Mouse (Mus musculus) 3T3-L1 (cell line): Measurements from ENCODE around the gene Mgat1.
"Not testable (repeated sequence)": the region's sequence is repeated elsewhere in the genome, so short reads cannot be mapped to it uniquely, and the experiment has no call there.

ENCODE experiments used
- DNase-seq: peaks from one replicate; pipeline ENCODE4 v3.0.0-alpha.2; 2015; ENCODE audit warnings: low read depth, low spot score

The Mgat1 gene

DNA sequence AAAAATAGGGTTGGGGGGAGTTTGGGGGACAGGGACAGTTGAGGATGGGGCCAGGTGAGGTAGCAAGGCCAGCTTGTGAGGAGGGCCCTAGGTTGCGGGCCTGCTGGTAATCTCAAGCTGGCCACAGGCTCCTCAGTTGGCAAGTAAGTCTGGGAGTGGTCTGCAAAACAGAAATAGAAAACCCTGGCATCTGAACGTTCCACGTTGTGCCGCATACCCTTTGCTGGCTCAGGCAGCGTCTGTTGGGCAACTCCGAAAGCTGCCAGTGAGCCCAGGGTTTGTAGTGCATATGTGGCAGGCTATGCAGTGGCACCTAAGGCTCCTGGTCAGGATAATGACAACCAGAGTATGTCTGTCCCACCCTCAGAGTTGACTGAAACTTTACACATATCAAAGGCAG lies 19.2 kb downstream of the Mgat1 start:
- no peak for DNase-seq

GRCm38 (mm10) chr11:49264081-49264480 lies 20.1 kb downstream of the Mgat1 start:
- no peak for DNase-seq

DNA sequence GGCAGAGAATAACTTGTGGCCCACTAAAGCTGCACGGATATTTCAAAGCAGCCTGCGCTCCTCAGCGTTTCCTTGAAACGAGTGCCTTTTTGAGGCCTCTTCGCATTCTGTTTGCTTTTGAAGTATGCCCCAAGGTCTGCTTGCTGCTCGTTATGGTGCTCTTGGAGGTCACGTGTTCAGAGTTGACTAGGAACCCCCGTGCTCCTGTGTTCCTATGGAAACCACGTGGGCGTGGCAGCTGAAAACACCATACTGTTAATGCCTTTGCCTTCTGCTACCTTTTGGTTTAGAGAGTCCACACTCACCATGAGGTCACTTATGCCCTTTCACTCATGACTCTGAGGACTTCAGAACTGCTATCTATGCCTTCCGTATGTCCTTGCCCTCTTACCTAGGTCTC lies 20.6 kb downstream of the Mgat1 start:
- DNase-seq: no peak

DNA sequence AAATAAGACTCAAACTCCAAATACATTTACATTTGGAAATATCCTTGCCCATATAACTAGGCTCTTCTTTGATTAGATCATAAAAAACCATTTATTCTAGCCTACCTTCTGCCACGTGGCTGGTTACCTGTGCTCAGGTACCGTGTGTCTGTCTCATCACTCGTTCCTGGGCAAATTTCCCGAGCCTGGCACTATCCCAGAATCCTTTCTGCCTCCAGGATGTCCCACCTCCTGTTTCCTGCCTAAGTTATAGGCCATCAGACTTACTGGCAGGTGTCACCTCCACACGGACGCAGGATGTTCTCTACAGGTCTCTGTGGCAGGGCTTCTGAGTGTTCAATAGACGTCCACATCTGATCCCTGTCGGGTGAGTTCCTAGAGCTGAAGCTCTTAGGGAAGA lies 21.1 kb downstream of the Mgat1 start:
- no peak for DNase-seq

DNA sequence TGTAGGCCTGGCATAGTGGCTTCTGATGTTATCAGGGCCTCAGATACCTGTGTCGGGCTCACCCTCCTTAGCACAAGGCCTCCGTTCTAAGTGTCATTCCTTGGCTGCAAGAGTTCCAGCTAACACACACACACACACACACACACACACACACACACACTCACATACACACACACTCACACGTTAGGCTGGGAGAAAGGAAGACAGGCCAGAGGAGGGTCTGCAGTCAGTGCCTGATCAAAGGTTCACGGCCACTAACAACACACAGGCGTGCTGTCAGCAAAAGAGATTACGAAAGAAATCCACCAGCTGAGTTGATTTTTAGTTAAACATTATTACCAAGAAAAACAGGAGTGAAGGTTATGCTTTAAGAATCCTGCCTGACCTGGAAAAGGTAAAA lies 22.7 kb downstream of the Mgat1 start:
- DNase-seq: no peak

DNA sequence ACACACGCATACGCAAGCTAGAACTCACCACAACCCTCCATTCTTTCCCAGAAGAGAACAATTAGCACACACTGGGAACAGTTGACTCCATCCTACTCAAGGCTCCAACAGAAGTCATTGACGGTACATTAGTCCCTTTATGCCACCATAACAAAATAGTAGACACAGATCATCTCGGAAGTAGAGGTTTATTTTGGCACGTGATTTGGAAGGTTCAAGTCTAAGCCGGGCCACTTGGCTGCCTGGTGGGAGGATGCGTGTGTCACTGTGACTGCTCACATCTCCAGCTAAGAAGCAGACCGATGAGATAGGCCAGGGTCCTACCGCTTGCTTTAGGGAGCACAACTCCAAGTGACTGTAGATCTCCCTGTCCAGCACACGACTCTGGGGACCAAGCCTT lies 23.3 kb downstream of the Mgat1 start:
- DNase-seq: no peak

DNA sequence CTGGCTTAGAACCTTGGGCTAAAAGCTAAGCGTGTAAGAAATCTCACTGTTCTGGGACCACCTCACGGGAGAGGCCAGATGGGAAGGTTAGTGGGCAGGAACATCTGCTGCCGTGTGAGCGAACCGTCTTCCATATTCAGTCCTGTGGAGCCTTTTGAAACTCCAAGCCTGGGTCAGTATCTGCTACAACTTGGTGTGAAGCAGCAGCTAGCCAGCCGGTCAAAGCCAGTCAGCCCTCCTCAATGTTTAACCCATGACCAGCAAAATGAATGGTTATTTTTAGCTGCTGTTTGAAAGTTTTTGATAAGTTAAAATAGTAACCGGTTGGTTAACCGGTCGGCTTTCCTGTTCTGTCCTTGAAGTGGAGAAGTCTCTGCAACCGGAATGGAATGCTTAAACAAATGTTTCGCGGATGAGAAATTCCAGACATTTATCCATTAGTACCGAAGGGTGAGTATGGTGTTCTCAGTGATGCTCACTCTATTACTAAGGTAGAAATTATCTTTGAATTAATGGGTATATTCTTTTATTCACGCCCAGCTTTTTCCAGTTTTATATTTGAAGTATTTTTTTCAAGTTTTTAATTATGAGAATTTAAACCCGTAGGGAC lies 24.1 kb downstream of the Mgat1 start:
- DNase-seq: no peak

DNA sequence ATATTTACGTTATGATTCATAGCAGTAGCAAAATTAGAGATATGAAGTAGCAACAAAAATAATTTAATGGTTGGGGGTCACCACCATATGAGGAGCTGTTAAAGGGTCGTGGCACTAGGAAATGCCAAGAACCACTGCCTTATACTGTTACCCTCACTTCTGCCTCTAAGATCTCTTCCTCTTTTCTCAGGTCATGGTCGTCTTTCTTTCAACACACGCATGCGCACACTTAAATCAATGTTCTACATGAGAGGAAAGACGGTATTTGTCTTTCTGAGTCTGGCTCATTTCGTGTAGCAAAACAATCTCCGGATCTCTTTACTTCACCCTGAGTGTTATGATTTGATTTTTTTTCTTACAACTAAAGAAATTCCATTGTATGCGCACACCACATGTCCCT lies 25.8 kb downstream of the Mgat1 start:
- no peak for DNase-seq

- DNase-seq: no peak
Observed at GRCm38 (mm10) chr11:49270368-49270767, 26.4 kb downstream of the Mgat1 start.

- peak; percentile 82 for DNase-seq
Observed at GRCm38 (mm10) chr11:49271334-49271733, 27.3 kb downstream of the Mgat1 start.

DNA sequence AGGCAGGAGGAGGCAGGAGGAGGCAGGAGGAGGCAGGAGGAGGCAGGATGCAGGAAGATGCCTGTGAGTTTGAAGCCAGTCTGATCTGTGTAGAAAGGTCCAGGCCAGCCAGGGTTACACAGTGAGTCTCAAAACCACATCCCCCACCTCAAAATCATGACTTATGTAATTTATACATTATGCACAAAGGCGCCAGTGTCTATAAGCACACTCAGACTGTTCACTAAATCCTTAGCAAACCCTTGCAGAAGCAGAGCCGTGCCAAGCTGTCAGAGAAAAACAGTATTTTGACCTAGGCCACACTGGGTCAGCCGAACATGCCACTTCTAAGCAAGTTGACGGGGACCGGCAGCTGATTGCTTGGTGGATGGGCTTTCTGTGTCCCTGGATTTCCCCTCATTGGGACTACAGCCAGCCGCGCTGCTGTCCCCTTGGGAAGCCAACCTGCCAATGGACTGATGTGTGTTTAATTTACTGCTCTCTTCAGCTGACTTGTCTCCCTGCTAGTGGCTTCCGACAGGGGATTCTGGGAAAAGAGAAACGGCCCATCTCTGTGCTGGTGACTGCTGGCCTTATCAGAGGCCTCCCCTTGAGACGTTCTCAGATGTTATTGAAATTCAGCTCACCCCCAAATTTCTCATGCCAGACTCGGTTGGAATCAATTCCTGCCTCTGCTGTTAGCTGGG lies 30.0 kb downstream of the Mgat1 start:
- DNase-seq: no peak

DNA sequence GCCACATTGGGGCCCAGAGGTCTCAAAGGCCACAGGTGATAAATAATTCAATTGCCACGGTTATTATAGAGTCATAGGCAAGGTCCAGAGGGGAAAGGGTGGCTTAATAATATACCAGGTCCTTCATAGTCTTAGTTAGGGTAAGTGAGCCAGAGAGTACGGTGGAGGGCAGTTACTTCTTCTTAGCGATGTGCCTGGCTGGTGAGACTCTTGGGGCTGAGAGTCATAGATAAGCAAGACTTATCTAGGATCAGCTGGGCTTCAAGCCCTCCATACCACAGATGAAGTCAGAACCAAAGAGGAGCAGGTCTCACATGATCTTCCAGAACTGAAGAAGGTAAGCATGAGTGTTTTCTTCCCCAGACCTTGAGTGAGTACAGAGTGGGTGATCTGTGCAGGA lies 34.2 kb downstream of the Mgat1 start, which contains the start of gene Olfr1393:
Olfr1393 (plus strand) TSS at position 83 of the 400 bp plus-strand sequence.
- DNase-seq: no peak

DNA sequence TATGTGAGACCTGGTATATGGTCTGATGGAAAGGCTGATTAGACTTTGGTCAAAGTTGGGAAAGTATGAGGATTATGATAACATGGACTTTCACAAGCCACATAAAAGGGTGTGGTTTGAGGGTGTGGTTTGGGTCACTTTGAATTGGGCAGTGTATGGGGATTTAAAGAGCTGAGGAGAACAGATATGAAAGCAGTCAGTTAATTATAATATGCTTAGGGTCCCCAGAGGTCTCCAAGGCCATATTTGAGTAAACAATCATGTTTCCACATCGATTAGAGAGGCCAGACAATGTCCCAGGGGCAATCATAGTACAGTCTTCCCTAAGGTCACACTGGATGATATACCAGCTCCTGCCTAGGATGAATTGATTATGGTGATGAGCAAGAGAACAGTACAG lies 41.0 kb downstream of the Mgat1 start, which contains the start of gene Olfr1392:
Olfr1392 (plus strand) TSS at position 301 of the 400 bp plus-strand sequence.
- DNase-seq: not testable (repeated sequence)

- no peak for DNase-seq
Observed at GRCm38 (mm10) chr11:49287251-49287650, 43.3 kb downstream of the Mgat1 start.

DNA sequence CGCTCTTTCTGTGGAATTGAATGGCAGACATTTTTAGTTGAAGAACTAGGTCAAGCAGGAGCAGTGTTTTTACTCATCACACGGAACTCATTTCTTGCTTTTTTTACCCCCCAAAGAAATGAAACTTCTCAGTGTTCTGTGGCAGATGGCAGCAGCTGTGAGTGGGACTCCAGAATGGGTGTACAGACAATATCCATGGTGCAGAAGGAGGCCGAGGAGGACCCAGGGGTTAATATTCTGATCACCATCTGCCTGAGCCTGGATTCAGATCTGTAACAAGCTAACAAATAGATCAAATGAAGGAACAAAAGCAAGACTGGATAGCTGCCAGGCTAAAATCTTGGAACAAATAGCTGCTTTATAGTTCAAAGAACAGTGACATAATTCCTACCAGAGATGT lies 48.8 kb downstream of the Mgat1 start:
- no peak for DNase-seq

DNA sequence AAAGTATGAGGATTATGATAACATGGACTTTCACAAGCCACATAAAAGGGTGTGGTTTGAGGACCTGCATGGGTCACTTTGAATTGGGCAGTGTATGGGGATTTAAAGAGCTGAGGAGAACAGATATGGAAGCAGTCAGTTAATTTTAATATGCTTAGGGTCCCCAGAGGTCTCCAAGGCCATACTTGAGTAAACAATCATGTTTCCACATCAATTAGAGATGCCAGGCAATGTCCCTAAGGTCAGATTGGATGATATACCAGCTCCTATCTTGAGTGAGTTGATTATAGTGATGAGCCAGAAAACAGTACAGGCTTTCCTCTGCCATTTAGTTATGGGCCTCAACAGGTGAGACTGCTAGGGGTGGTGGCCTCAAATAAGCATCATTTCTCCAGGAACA lies 60.5 kb downstream of the Mgat1 start, which contains the start of gene Olfr10:
Olfr10 (plus strand) TSS at position 301 of the 400 bp plus-strand sequence.
- no peak for DNase-seq

GRCm38 (mm10) chr11:49308547-49308946 lies 64.6 kb downstream of the Mgat1 start:
- DNase-seq: not testable (repeated sequence)
